Mouse (Mus musculus): ENCODE results near the gene 4930432K21Rik. TPM values are rescaled to one million over a fixed set of nuclear protein-coding genes. Genes with fewer than 3 reads are reported as not detected.

Gene 4930432K21Rik
- polyA plus RNA-seq (2015; fragmentation: Nextera tagmentation; extraction: Ambion mirVana): 0.61 and 0.82 TPM in 2 replicates

DNA sequence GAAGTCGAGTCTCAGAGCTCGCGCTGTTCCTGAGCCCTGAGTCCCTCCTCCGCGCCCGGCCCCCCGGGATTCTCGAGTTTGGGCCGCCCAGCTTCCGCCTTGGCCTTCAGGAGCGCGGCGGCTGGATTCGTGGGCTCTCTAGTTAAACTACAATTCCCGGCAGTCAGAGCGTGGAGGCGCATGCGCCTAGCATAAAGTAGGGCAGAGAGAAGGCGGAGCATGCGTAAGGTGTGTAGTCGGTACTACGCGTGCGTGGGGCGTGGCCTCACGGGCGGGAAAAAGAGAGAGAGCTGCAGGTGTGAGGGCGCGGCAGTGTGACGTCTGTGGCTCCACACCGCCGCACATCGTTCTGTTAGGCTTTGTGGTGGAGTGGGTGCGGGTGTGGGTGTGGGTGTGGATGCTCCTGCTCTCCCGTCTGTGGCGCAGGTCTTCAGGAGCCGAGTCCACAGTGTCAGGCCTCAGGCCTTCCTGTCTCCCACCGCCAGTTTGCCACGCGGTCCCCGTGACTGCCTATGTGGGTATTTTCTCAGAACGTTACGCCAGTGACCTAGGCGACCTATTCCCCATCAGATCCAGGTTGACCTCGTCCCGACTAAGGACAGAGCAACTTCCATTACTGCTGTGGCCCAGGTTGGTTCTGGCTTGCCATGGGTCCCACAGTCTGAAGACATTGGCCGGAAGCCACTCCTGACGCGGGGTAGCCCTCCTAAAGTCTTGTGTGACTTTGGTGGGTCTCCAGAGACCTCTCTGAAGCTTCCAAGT lies at the start of gene 4930432K21Rik, which contains the start of gene Cc2d1a:
Gene 4930432K21Rik, plus strand, starts transcription at position 257 of the 762 bp plus-strand sequence.
Gene Cc2d1a, minus strand, starts transcription at position 168 of the 762 bp plus-strand sequence.
- Histone ChIP-seq H3K4me3 (ENCODE audit: low read length) (peak within 1 kb of the TSS; percentile 76), H3K4me2 (ENCODE audit: low read depth, low read length) (peak within 1 kb of the TSS; percentile 86), H3K9ac (ENCODE audit: low read depth, low read length) (peak within 1 kb of the TSS; percentile 91), H3K4me1 (ENCODE audit: control insufficient read depth, insufficient read depth, low read length) (peaks cover 20% of the 10 kb centered on the region), H3K27me3 (replicated peaks; ENCODE audit: control insufficient read depth, insufficient read depth, low read length) (no peaks in the 10 kb centered on the region), H3K27ac (ENCODE audit: low read length) (peak within 1 kb of the TSS; percentile 93), H3K9me3 (ENCODE audit: control insufficient read depth, low read length) (no peaks in the 10 kb centered on the region), H3K36me3 (ENCODE audit: control insufficient read depth, insufficient read depth, low read length) (peaks cover 9% of the 10 kb centered on the region)
- peak; percentile 97 for ATAC-seq
- 15% methylated on average over 49 of the region's 49 CpGs for WGBS

DNA sequence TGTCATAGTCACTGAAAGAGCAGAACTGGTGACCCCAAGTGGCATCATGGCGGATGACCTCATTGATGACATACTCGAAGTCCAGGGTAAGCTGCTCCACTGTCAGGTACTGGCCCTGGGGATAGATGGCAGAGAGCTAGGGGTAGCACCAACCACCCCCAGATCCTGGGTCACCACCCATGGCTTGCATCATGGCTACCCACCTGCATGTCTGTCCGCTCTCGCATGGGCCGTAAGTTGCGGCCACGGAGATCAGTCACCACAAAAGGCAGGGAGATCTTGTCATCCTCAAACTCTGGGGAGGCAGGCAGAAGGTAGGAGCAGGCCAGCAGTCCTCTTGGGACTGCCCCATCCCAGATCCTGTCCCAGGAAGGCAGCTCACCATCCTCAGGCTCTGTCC lies 49.4 kb upstream of the 4930432K21Rik start:
- no peak for ATAC-seq
- Histone ChIP-seq H3K9me3 (ENCODE audit: control insufficient read depth, low read length) (no peaks in the 10 kb centered on the region), H3K36me3 (ENCODE audit: control insufficient read depth, insufficient read depth, low read length) (peaks cover 42% of the 10 kb centered on the region), H3K4me1 (ENCODE audit: control insufficient read depth, insufficient read depth, low read length) (peaks cover 9% of the 10 kb centered on the region), H3K4me2 (ENCODE audit: low read depth, low read length) (no peak overlapping the region), H3K9ac (ENCODE audit: low read depth, low read length) (no peak overlapping the region), H3K4me3 (ENCODE audit: low read length) (no peak overlapping the region), H3K27me3 (replicated peaks; ENCODE audit: control insufficient read depth, insufficient read depth, low read length) (no peaks in the 10 kb centered on the region), H3K27ac (ENCODE audit: low read length) (no peak overlapping the region)
- WGBS: 96% methylated on average over 7 of the region's 7 CpGs

DNA sequence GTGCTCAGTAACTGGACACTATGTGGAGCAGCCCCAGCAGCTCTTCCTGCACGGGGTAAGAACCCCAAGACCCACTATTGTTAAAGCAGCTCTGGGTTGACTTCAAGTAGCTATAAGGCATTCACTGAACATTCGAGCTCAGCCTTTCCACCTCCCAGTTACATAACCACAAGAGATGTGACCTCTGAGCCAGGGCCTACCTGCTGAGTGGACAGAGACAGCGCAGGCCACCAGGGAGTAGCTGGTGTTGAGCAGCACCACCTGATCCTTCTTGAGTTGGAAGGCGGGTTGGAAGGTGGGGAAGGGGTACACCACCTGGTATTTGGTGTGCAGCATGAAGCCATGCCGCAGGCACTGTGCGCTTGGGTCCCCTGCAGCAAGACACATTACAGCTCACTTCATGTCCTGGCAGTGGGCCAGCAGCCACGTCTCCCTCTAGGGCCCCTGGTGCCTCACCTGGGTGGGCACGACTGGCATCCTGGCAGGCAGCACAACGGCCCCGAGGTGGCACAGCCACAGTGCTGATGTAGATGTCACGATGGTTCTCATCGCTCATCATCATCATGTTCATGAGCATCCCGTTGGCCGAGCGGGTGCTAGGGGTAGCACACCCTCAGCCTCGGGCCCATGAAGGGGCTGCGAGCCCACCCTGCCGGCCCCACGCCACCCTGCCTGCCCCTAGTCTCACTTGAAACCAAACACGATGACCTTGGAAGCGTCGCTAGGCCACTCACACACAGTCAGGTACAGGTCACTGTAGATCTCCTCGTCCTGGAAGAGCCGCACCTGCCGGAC lies 46.2 kb upstream of the 4930432K21Rik start:
- Histone ChIP-seq H3K4me2 (ENCODE audit: low read depth, low read length) (no peak overlapping the region), H3K4me1 (ENCODE audit: control insufficient read depth, insufficient read depth, low read length) (peaks cover 19% of the 10 kb centered on the region), H3K4me3 (ENCODE audit: low read length) (no peak overlapping the region), H3K9ac (ENCODE audit: low read depth, low read length) (no peak overlapping the region), H3K9me3 (ENCODE audit: control insufficient read depth, low read length) (no peaks in the 10 kb centered on the region), H3K36me3 (ENCODE audit: control insufficient read depth, insufficient read depth, low read length) (peaks cover 28% of the 10 kb centered on the region), H3K27ac (ENCODE audit: low read length) (no peak overlapping the region), H3K27me3 (replicated peaks; ENCODE audit: control insufficient read depth, insufficient read depth, low read length) (no peaks in the 10 kb centered on the region)
- no peak for ATAC-seq
- WGBS: 90% methylated on average over 25 of the region's 25 CpGs

DNA sequence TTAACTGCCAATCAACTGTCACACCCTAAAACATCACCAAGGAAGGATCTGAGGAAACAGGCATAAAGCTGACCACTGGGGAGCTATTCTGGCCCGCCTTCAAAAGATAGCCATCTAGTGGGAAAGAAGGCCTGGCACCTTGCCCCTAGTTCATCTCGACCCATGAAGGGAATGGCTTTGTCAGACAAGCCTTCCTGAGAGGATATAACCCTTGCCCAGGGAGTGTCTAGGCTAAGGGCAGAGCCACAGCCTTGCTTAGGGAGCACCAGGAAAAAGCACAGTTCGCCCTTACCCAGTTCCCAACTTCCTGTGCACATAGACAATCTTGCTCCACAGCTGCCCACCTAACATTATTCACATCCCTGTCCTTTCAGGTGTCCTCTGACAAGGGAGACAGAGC lies 44.2 kb upstream of the 4930432K21Rik start:
- peak overlapping the region; percentile 72 for H3K27ac ChIP-seq (ENCODE audit: low read length)
- H3K4me2 ChIP-seq (ENCODE audit: low read depth, low read length): peak overlapping the region; percentile 72
- H3K36me3 ChIP-seq (ENCODE audit: control insufficient read depth, insufficient read depth, low read length): peaks cover 10% of the 10 kb centered on the region; the same call in 1 of the 2 replicates
- peak overlapping the region; percentile 91 for H3K9ac ChIP-seq (ENCODE audit: low read depth, low read length)
- peak; percentile 29 for ATAC-seq
- WGBS: 42% methylated on average over 3 of the region's 3 CpGs
- no peaks in the 10 kb centered on the region for H3K27me3 ChIP-seq (replicated peaks; ENCODE audit: control insufficient read depth, insufficient read depth, low read length)
- peaks cover 19% of the 10 kb centered on the region for H3K4me1 ChIP-seq (ENCODE audit: control insufficient read depth, insufficient read depth, low read length)
- no peaks in the 10 kb centered on the region for H3K9me3 ChIP-seq (ENCODE audit: control insufficient read depth, low read length)
- H3K4me3 ChIP-seq (ENCODE audit: low read length): peak overlapping the region; percentile 73

DNA sequence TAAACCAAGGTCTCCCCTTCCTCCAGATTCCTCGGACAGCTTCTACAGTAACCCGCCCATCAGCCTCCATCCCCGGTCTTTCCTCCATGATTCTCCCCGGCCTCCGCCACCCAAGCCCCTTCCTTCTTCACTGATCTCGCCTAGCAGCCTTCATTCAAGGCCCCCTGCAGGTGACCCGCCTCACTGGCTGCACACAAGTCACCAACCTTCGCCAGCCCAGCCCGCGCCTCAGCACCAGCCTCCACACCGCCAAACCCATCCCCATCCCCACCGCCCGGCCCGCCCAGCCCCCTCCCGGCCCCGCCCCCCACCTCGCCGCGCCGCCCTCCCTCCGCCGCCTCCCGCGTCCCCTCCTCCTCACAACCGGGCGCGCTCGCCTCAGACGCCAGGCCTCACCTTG lies 43.6 kb upstream of the 4930432K21Rik start:
- Histone ChIP-seq H3K4me2 (ENCODE audit: low read depth, low read length) (peak overlapping the region; percentile 72), H3K27ac (ENCODE audit: low read length) (peak overlapping the region; percentile 82), H3K4me1 (ENCODE audit: control insufficient read depth, insufficient read depth, low read length) (peaks cover 19% of the 10 kb centered on the region), H3K36me3 (ENCODE audit: control insufficient read depth, insufficient read depth, low read length) (peaks cover 6% of the 10 kb centered on the region; the same call in 1 of the 2 replicates), H3K27me3 (replicated peaks; ENCODE audit: control insufficient read depth, insufficient read depth, low read length) (no peaks in the 10 kb centered on the region), H3K4me3 (ENCODE audit: low read length) (peak overlapping the region; percentile 73), H3K9ac (ENCODE audit: low read depth, low read length) (peak overlapping the region; percentile 91), H3K9me3 (ENCODE audit: control insufficient read depth, low read length) (no peaks in the 10 kb centered on the region)
- under 1% methylated on average over 23 of the region's 29 CpGs for WGBS
- ATAC-seq: peak; percentile 77

DNA sequence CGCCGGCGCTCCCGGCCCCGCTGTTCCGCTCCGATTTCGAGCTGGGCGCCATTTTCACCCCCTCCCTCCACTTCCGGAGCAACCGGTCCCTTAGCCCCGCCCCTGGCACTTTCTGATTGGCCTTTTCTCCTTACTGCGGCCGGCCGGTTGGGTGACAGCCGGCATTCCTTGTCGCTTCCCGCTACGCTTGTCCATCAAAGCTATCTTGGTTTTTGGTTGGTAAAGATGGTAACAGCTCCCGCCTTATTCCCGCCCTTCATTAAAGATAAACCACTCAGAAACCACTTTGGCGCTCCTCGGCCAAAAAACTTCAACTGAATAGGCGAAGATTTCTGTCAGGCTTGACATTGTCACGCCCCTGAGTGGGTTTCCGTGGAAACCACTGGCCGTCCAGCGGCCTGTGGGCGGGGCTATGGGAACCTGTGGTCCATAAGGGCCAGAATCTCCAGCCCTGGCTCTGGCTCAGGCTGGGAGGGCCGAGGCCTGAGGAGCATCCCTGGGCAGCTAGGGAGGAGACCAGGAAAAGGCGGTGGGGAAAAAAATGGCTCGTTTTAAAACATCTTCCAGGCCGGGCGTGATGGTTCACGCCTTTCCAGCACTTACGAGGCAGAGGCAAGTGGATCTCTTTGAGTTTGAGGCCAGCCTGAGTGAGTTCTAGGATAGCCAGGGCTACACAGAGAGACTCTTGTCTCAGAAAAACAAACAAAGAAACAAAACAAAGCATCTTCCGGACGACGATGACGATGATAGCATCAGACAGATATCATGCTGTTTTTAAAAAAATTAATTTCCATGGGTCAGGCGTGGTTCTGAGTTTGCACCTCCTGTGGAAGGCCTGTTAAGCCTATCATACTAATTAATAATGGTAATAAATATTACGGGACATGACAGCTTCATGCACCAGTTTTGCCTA lies 42.9 kb upstream of the 4930432K21Rik start, which contains the start of gene Dcaf15:
Gene Dcaf15, minus strand, starts transcription at position 72 of the 913 bp plus-strand sequence.
- WGBS: 6% methylated on average over 42 of the region's 42 CpGs
- H3K9ac ChIP-seq (ENCODE audit: low read depth, low read length): peak within 1 kb of the TSS; percentile 91

DNA sequence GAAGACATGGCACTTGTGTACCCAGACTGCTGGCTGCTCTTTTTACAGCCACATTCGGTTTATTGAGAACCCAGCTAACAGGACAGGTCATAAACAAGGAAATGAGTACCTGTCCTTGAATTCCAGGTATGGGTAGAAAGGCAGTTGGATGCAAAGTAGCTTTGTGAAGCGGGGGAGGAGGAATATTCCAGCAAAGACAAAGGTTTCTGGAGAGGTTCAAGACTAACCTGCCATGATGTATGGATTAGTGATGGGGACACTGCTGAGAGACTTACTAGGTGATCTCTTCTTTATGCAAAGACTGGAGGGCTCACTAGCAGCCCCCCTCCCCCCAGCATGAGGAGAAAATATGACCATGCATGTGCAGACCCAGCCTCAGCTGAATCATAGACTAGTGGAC lies 42.1 kb upstream of the 4930432K21Rik start:
- no peaks in the 10 kb centered on the region for H3K9me3 ChIP-seq (ENCODE audit: control insufficient read depth, low read length)
- no peak overlapping the region for H3K27ac ChIP-seq (ENCODE audit: low read length)
- ATAC-seq: no peak

More for the DNA sequence above, 42.9 kb upstream of the 4930432K21Rik start, which contains the start of gene Dcaf15:
- Histone ChIP-seq H3K27me3 (replicated peaks; ENCODE audit: control insufficient read depth, insufficient read depth, low read length) (no peaks in the 10 kb centered on the region), H3K9me3 (ENCODE audit: control insufficient read depth, low read length) (no peaks in the 10 kb centered on the region), H3K27ac (ENCODE audit: low read length) (peak within 1 kb of the TSS; percentile 82), H3K4me1 (ENCODE audit: control insufficient read depth, insufficient read depth, low read length) (peaks cover 19% of the 10 kb centered on the region), H3K4me2 (ENCODE audit: low read depth, low read length) (peak within 1 kb of the TSS; percentile 72), H3K4me3 (ENCODE audit: low read length) (peak within 1 kb of the TSS; percentile 73), H3K36me3 (ENCODE audit: control insufficient read depth, insufficient read depth, low read length) (peaks cover 6% of the 10 kb centered on the region; the same call in 1 of the 2 replicates)
- ATAC-seq: peak; percentile 97

DNA sequence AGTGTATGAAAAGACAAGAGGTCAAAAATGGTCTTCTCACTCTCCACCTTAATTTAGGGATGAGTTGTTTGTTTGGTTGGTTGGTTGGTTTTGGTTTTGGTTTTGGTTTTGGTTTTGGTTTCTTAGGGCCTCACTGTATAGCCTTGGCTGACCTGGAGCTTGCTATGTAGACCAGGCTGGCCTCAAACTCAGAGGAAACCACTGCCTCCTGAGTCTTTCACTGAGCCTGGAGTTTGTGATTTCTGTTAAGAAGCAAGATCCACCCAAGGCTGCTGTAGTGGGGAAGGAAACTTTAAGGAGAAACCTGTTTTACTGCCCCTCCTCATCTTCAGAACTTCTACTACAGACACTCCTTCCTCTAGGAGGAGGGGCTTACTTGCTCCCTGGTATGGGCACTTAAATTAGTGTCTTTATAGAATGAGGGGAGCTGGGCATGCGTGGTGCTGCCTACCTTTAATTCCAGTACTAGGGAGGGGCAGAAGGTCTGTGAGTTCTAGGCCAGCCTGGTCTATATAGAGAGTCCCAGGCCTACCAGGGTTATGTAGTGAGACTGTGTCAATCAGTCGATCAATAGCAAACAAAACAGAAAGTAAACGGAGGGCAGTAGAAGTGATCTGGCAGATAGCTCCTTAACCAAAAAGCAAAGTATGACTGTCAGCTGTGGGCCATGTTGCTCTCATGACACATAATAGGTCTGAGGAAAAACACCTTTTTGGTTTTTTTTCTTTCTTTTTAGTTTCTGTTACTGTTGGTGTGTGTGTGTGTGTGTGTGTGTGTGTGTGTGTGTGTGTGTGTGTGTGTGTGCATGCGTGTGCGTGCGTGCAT lies 41.4 kb upstream of the 4930432K21Rik start:
- H3K4me2 ChIP-seq (ENCODE audit: low read depth, low read length): no peak overlapping the region
- H3K9me3 ChIP-seq (ENCODE audit: control insufficient read depth, low read length): no peaks in the 10 kb centered on the region
- no peak overlapping the region for H3K9ac ChIP-seq (ENCODE audit: low read depth, low read length)
- 86% methylated on average over 6 of the region's 6 CpGs for WGBS
- peaks cover 4% of the 10 kb centered on the region; the same call in 1 of the 2 replicates for H3K36me3 ChIP-seq (ENCODE audit: control insufficient read depth, insufficient read depth, low read length)
- no peak overlapping the region for H3K4me3 ChIP-seq (ENCODE audit: low read length)
- H3K27me3 ChIP-seq (replicated peaks; ENCODE audit: control insufficient read depth, insufficient read depth, low read length): no peaks in the 10 kb centered on the region
- peaks cover 19% of the 10 kb centered on the region for H3K4me1 ChIP-seq (ENCODE audit: control insufficient read depth, insufficient read depth, low read length)
- H3K27ac ChIP-seq (ENCODE audit: low read length): no peak overlapping the region
- ATAC-seq: no peak

More for the DNA sequence above, 42.1 kb upstream of the 4930432K21Rik start:
- Histone ChIP-seq H3K9ac (ENCODE audit: low read depth, low read length) (no peak overlapping the region), H3K4me2 (ENCODE audit: low read depth, low read length) (no peak overlapping the region), H3K4me1 (ENCODE audit: control insufficient read depth, insufficient read depth, low read length) (peaks cover 19% of the 10 kb centered on the region), H3K27me3 (replicated peaks; ENCODE audit: control insufficient read depth, insufficient read depth, low read length) (no peaks in the 10 kb centered on the region), H3K4me3 (ENCODE audit: low read length) (no peak overlapping the region), H3K36me3 (ENCODE audit: control insufficient read depth, insufficient read depth, low read length) (peaks cover 6% of the 10 kb centered on the region; the same call in 1 of the 2 replicates)
- 60% methylated on average over 2 of the region's 2 CpGs for WGBS

Measured in intestine, embryonic 16.5 days (tissue).